Mouse (Mus musculus): ENCODE measurements at regions not wholly inside any gene's neighbourhood (a gene's known extent, or its start where the extent isn't known, plus 50 kb on each side); places are given as distances from the start of the nearest gene placed in this dataset.

DNA sequence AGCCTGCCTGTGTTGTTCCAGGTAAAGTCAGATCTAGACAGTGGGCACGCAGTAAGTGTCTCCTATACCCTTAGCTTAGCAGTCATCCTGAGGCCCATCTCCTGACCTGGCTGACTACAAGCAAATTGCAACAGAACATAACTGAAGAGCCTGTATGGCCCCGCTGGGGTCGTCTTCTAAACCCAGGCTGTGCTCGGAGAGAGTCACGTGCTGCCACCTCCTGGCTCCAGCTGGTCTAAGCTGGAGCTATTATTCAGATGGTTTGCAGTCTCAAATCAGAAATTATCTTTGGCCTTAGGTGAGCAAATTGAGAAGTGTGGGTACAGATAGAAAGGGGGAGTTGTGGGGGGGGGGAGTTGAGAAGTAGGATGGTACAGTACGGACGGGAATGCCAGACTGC, 115.5 kb upstream of the Ypel5 start:
- TF ChIP-seq POLR2A (IDR thresholded peaks at IDR 0.05; ENCODE audit: insufficient read depth, low read depth, low read length) (no peak), CTCF (IDR thresholded peaks at IDR 0.05; ENCODE audit: insufficient read depth, low read depth, low read length) (no peak)

Measured in olfactory bulb, adult 2 months (tissue).